Mouse (Mus musculus) stomach, postnatal 0 days (tissue): ENCODE measurements at regions not wholly inside any gene's neighbourhood (a gene's known extent, or its start where the extent isn't known, plus 50 kb on each side); places are given as distances from the start of the nearest gene placed in this dataset.

ENCODE experiments used
- ATAC-seq: fragments of 200-750 bp; cut with Nextera tagmentation; 2 replicates; pipeline ENCODE4 v1.8.0; 2017; ENCODE audit not compliant: low FRiP score, low TSS enrichment
- DNase-seq: peaks from one replicate; pipeline ENCODE4 v3.0.0-alpha.2; 2016; ENCODE audit warnings: low spot score
- H3K27ac ChIP-seq: fragments of 300-500 bp; sonication (generic); replicated peaks from 2 replicates; pipeline ENCODE4 v1.5.1; 2014; ENCODE audit warnings: mild to moderate bottlenecking, control low read depth
- H3K27me3 ChIP-seq: fragments of 300-500 bp; sonication (generic); 2 replicates; pipeline ENCODE4 v1.6.1; 2014; ENCODE audit warnings: low read length; ENCODE audit not compliant: control insufficient read depth, insufficient read depth
- H3K36me3 ChIP-seq: fragments of 300-500 bp; sonication (generic); 2 replicates; pipeline ENCODE4 v1.6.1; 2014; ENCODE audit warnings: low read length, mixed read lengths; ENCODE audit not compliant: control insufficient read depth, insufficient read depth
- H3K4me1 ChIP-seq: fragments of 300-500 bp; sonication (generic); replicated peaks from 2 replicates; pipeline ENCODE4 v1.6.1; 2014; ENCODE audit warnings: antibody characterized with exemption; ENCODE audit not compliant: control insufficient read depth, insufficient read depth
- H3K4me2 ChIP-seq: fragments of 300-500 bp; sonication (generic); replicated peaks from 2 replicates; pipeline ENCODE4 v1.6.1; 2014; ENCODE audit warnings: low read depth, mild to moderate bottlenecking, control low read depth, moderate library complexity
- H3K4me3 ChIP-seq: fragments of 300-500 bp; sonication (generic); 2 replicates; pipeline ENCODE4 v1.5.1; 2014; ENCODE audit warnings: low read depth, low read length, control low read depth
- H3K9ac ChIP-seq: fragments of 300-500 bp; sonication (generic); 2 replicates; pipeline ENCODE4 v1.6.1; 2014; ENCODE audit warnings: mild to moderate bottlenecking, low read length, control low read depth, mixed read lengths
- H3K9me3 ChIP-seq: fragments of 300-500 bp; sonication (generic); 2 replicates; pipeline ENCODE4 v1.6.1; 2016; ENCODE audit warnings: low read length; ENCODE audit not compliant: control insufficient read depth
- CTCF ChIP-seq: IDR thresholded peaks from 2 replicates; pipeline ENCODE4 v1.5.1; 2016; ENCODE audit warnings: antibody characterized with exemption, low read depth, mild to moderate bottlenecking, moderate library complexity
- EP300 ChIP-seq: optimal IDR thresholded peaks from 2 replicates; pipeline ENCODE3; 2016; ENCODE audit warnings: antibody characterized with exemption
- WGBS: fragments of 180-500 bp; shearing (Covaris S2); extraction: QIAGEN DNeasy Blood & Tissue Kit; methylation state at CpG from one replicate; pipeline ENCODE4 v1.1.7; 2014; 5-methylcytosine and 5-hydroxymethylcytosine counted together

GRCm38 (mm10) chr2:167864672-167865071 is 67.2 kb upstream of the Ptpn1 start:
- peak overlapping the region; percentile 72; the same call in 1 of the 2 replicates for H3K27ac ChIP-seq
- peak; percentile 8; the same call in 1 of the 2 replicates for TF ChIP-seq CTCF
- no peak for TF ChIP-seq EP300
- no peaks in the 10 kb centered on the region for H3K9me3 ChIP-seq
- WGBS: 52% methylated on average over 7 of the region's 7 CpGs
- H3K9ac ChIP-seq: no peak overlapping the region
- ATAC-seq (peak; percentile 25), DNase-seq (peak; percentile 60)
- no peak overlapping the region for H3K4me3 ChIP-seq
- H3K4me1 ChIP-seq: peaks cover 14% of the 10 kb centered on the region
- no peaks in the 10 kb centered on the region for H3K36me3 ChIP-seq
- H3K27me3 ChIP-seq: no peaks in the 10 kb centered on the region
- H3K4me2 ChIP-seq: no peak overlapping the region

DNA sequence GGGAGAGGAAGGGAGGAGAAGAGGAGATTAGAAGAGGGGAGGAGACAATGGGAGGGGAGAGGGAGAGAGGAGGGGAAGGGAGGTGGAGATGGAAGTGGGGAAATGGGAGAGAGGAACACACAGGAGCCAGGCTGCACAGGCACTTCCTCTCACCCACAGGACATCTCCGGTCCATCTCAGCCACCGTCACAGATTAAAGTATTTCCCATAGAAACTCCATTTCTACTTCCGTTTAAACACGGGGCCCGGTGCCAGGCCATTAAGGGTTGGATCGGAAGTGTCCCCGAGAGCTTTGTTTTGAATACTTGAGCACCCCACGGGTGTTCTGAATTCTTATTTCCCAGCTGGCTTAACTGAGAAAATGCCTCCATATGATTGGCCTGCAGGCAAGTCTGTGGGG is 67.6 kb upstream of the Ptpn1 start:
- H3K27me3 ChIP-seq: no peaks in the 10 kb centered on the region
- WGBS: 26% methylated on average over 8 of the region's 8 CpGs
- ATAC-seq (no peak), DNase-seq (no peak)
- H3K4me1 ChIP-seq: peaks cover 14% of the 10 kb centered on the region
- no peaks in the 10 kb centered on the region for H3K9me3 ChIP-seq
- peak overlapping the region; percentile 72; the same call in 1 of the 2 replicates for H3K27ac ChIP-seq
- TF ChIP-seq CTCF: no peak
- no peak for TF ChIP-seq EP300
- no peak overlapping the region for H3K9ac ChIP-seq
- no peaks in the 10 kb centered on the region for H3K36me3 ChIP-seq
- no peak overlapping the region for H3K4me3 ChIP-seq
- no peak overlapping the region for H3K4me2 ChIP-seq

DNA sequence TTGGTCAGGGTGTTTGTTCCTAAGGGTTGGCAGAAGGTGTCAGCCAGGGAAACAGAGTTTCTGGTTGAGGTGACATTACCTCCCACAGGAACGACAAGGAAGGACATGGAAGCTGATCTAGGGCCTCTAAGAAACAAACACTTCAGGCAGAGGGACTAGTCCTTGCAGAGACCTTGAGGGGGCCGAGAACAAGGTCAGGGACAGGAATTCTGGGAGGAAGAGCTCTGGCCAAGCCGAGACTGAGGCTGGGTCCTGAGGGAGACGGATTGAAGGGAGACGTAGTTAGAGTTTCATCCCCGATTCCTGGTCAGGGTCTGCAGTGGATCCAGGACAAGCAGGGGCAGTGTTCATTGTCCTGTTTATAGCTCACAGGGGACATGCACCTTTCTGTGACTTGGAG is 68.2 kb upstream of the Ptpn1 start:
- ATAC-seq (no peak), DNase-seq (no peak)
- H3K27ac ChIP-seq: peak overlapping the region; percentile 72; the same call in 1 of the 2 replicates
- H3K4me1 ChIP-seq: peaks cover 14% of the 10 kb centered on the region
- 71% methylated on average over 6 of the region's 6 CpGs for WGBS
- no peak overlapping the region for H3K9ac ChIP-seq
- no peak overlapping the region for H3K4me2 ChIP-seq
- no peak overlapping the region for H3K4me3 ChIP-seq
- H3K9me3 ChIP-seq: no peaks in the 10 kb centered on the region
- H3K27me3 ChIP-seq: no peaks in the 10 kb centered on the region
- TF ChIP-seq CTCF (no peak), EP300 (no peak)
- no peaks in the 10 kb centered on the region for H3K36me3 ChIP-seq

- 97% methylated on average over 2 of the region's 2 CpGs for WGBS
- no peak overlapping the region for H3K4me3 ChIP-seq
- TF ChIP-seq EP300: no peak
- TF ChIP-seq CTCF: no peak
- peaks cover 14% of the 10 kb centered on the region for H3K4me1 ChIP-seq
- no peaks in the 10 kb centered on the region for H3K36me3 ChIP-seq
- 0 out of 2 replicates have a peak overlapping the region, but pooled peaks have one; percentile 8 for H3K9ac ChIP-seq
- no peak overlapping the region for H3K4me2 ChIP-seq
- no peak for ATAC-seq
- H3K27ac ChIP-seq: peak overlapping the region; percentile 86
- no peak for DNase-seq
- H3K27me3 ChIP-seq: no peaks in the 10 kb centered on the region
- no peaks in the 10 kb centered on the region for H3K9me3 ChIP-seq
Measured at GRCm38 (mm10) chr2:167861178-167861520, 70.7 kb upstream of the Ptpn1 start.

GRCm38 (mm10) chr2:167860457-167861177 is 71.2 kb upstream of the Ptpn1 start:
- Histone ChIP-seq H3K4me1 (peaks cover 14% of the 10 kb centered on the region), H3K27ac (peak overlapping the region; percentile 86), H3K9ac (peak overlapping the region; percentile 48; the same call in 1 of the 2 replicates), H3K27me3 (no peaks in the 10 kb centered on the region), H3K36me3 (no peaks in the 10 kb centered on the region), H3K9me3 (no peaks in the 10 kb centered on the region), H3K4me3 (no peak overlapping the region; the same call in 1 of the 2 replicates), H3K4me2 (no peak overlapping the region)
- DNase-seq: peak; percentile 76
- WGBS: 32% methylated on average over 10 of the region's 10 CpGs
- TF ChIP-seq EP300 (peak; percentile 10), CTCF (peak; percentile 64)
- ATAC-seq: peak; percentile 79

DNA sequence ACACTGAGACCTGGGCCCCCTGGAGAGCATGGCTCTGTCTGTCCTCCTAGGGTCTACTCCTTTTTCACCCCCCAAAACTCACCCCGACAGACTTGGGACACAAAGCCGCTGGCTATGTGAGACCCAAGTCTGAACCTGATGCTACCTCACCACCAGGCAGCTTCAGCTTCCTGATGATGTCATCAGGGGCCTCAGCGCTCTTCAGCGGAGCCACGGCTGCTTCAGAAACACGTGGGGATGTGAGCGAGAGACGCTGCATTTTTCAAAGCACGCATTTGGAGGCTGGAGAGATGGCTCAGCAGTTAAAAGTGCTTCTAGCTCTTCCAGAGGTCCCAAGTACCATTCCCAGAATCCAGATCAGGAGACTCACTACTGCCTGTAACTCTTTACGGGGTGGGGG is 72.3 kb upstream of the Ptpn1 start:
- H3K27ac ChIP-seq: peak overlapping the region; percentile 86

More for the DNA sequence above, 72.3 kb upstream of the Ptpn1 start:
- no peak for ATAC-seq
- no peaks in the 10 kb centered on the region for H3K36me3 ChIP-seq
- 49% methylated on average over 10 of the region's 10 CpGs for WGBS
- no peak for DNase-seq
- no peaks in the 10 kb centered on the region for H3K27me3 ChIP-seq
- H3K4me3 ChIP-seq: no peak overlapping the region
- H3K9me3 ChIP-seq: no peaks in the 10 kb centered on the region
- no peak for TF ChIP-seq CTCF
- no peak for TF ChIP-seq EP300
- peaks cover 14% of the 10 kb centered on the region for H3K4me1 ChIP-seq
- H3K4me2 ChIP-seq: no peak overlapping the region
- no peak overlapping the region for H3K9ac ChIP-seq
